Mouse (Mus musculus) gastrocnemius, postnatal 4 days (tissue): ENCODE measurements around the gene Shank3. TPM values are rescaled to one million over a fixed set of nuclear protein-coding genes. Genes with fewer than 3 reads are reported as not detected.
A peak's percentile ranks its signal among the peaks of the same experiment; 100 is the strongest.

Source experiments
- DNase-seq, 2 experiments: peaks; one replicate each; pipeline ENCODE4 v3.0.0; 2021 to 2022; ENCODE audit warnings: low spot score in 2 of 2, mixed read lengths in 2 of 2
- total RNA-seq, 2 experiments: library from RNA; stranded (reverse); gene quantifications; 2 replicates each; pipeline ENCODE4 v1.2.3; 2021

Gene Shank3
- total RNA-seq, 2 experiments from 2014 or later: 30.4 to 35.7 TPM

DNA sequence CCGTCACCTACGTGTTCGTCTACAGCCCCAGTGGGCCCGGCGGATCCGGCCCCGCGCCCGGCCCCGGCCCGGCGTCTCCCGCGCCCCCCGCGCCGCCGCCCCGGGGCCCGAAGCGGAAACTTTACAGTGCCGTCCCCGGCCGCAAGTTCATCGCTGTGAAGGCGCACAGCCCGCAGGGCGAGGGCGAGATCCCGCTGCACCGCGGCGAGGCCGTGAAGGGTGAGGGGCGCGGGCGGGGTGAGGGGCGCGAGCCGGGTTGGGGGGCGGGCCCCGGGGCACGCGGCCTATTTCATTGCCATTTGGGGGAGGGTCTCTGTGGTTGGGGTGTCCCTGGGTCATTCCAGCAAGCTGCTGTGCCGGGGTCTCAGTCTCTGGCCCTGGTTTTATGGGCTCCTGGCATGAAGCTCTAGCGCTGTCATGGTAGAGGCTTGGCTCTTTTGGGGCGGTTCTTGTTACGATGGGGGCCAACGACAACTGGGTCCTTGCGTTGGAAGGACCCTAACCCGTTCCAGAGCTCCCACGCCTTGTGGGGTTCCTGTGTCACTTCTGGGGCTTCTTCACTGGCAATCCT, 24.7 kb downstream of the Shank3 start:
- no peak for DNase-seq

DNA sequence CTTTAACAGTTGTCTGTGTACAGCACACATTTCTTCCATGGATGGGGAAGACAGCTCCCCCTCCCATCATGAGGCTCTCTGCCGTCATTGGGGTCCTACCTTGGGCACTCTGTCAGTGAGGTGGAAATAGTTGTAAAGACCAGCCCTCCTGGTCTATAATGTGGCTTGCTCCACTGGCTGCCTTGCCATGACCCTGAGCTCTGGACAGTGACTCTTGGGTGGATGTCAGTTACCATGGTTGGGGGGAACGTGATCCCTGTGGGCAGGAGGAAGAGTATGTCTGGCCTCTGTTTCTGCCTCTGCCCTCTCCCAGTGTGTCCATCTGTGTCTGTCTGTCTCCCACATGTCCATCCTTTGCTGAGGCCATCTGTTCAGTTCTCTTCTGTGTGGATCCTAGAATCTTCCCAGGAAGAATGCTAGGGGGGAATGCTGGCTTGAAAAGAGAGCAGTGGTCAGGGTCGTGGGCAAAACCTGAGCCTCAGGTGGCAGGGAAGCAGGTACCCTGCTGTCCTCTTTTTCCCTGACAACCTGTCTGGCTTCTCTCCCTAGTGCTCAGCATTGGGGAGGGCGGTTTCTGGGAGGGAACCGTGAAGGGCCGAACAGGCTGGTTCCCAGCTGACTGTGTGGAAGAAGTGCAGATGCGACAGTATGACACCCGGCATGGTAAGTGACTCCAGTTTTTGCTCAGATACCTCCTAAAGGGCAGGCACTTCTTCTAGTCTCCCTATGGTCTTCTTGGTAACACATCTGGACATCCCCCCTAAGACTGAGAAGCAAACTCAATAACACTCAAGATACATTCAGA, 25.4 kb downstream of the Shank3 start:
- DNase-seq: no peak

DNA sequence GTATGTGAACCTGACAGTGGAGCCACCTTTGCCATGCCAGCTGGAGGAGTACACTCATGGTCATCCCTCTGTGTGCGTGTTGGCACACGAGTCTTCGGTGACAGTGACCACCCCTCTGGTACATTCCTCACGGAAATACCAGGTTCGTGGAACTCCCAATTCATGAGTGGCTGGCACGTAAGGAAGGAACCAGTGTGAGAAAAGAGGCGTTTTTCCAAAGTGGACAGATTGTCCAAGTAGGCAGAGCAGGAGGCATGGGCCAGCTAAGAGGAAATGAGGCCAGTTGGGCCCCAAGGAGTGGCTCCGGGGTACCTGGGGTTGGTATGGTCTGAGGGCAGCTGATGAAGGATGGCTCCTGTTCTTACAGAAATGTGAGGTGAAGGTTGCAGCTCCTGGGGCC, 26.0 kb downstream of the Shank3 start:
- DNase-seq: no peak

DNA sequence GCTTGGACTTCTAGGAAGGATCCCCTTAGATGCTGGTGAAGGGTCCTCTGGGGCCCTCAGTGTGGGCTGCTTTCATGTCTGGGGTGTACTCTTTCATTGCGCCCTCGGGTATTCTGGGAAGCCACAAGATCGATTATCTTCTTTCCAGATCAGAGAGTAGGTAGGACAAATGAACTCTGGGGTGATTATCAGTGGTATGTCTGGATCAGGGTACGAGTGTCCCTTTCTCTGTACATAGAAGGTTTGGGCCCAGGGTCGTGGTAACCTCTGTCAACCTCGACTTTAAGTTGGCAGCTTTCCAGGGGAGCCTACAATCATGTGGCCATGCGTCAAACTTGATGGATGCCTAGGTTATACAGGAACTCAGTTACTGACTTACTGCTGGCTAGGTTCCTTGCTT, 26.5 kb downstream of the Shank3 start:
- DNase-seq: no peak

DNA sequence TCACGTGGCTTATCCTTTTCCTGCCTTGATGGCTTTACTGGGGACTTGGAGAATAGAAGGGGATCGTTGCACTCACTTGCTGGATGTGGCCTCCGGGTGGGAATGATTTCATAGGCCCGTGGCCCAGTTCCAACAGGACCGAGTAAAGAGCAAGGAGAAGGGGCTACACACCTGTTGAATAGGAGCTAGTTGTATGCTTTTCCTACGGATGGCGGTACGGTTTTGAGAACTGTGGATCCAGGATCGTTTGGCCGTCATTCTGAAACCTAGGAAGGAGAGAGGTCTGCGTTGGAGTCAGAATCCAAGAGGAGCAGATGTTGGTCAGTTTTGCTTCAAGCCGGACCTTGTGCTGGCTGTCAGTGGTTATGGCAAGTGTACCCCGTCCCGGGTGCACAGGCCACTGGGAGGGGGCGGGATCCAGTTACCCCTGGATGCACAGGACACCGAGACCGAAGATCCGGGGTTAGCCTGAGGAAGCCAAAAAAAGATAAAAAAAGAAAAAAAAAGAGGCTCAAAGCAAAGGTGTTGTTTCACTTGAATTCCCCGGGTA, 27.4 kb downstream of the Shank3 start:
- DNase-seq: no peak

DNA sequence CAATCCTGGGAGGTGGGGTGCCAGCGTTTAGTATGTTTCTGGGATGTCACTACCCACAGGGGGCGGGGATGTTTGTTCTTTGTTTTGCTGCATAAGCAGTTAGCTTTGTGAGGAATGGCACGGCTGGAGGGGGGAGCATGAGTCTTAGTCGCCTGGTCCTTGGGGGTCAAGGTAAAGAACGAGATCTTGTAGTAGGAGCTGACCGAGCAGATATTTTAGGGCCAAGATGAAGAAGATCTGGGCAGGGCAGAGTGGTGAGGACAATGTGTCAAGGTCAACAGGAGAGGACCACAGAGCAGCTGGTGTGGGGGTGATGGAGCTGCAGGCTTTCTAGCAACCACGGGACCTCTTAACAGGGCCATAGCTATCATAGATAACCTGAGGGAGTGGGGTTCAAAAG, 28.0 kb downstream of the Shank3 start:
- DNase-seq: no peak

DNA sequence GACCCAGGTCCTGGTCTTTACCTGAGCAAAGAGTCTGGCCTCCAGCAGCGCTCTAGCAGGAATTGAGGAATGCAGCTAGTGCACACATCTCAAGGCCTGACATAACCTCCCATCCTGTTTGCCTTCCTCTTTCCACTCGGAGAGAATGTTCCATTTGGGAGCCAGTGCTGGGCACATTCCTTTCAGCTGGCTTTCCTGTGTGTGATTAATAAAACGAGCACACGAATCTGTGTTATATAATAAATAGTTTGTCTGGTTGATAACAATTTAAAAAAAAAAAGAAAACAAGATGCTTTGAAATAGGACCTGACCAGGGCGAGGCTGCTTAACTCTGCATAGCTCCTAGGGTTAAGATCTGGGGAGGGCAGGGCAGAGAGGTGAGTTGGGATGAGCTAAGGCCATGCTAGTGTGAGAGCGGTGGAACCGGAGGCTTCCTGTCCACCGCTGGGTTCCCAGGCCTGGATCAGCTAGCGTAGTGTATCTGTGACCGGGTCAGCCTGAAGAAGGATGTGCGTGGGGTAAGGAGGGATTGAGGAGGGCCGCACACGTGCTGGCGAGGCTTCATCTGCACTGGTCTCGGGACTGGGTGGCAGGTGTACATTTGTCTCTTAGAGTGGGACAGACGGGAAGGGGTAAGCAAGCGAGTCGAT, 28.9 kb downstream of the Shank3 start:
- DNase-seq: no peak

DNA sequence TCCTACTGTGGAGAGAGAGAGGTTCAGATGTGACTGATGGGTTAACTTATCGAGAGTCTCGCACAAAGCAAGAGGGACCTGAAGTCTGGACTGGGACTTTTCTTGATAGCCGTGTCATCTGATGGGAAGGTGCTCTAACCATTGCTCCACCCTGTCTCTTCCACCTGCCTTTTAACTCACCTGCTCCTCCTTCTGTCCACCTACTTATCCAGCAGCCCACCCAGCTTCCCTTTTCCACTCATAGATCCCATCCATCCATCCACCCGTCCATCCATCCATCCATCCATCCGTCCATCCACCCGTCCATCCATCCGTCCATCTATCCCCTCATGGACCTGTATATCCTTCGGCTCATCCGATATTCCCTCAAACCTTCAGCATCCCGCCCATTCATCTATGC, 29.5 kb downstream of the Shank3 start:
- no peak for DNase-seq

DNA sequence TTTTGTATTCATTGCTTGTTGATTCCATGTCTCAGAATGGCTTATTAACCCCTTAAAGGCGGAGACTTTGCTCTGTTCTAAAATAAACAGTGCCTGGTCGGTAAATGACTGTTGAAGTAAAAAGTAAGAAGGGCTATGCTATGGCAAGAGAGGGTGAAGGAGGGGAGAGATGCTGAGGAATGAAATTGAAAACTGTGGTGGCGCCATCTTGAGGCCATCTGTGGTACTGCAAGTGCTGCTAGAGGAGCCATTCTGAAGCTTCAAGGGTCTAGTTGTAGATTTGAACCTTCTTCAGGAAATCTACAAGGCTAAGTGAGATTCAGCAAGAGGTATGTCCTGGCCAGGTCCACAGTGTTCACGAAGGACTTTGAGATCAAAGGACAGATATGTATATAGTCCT, 30.9 kb downstream of the Shank3 start:
- DNase-seq: peak in 1 of 2 experiments; percentile 60

DNA sequence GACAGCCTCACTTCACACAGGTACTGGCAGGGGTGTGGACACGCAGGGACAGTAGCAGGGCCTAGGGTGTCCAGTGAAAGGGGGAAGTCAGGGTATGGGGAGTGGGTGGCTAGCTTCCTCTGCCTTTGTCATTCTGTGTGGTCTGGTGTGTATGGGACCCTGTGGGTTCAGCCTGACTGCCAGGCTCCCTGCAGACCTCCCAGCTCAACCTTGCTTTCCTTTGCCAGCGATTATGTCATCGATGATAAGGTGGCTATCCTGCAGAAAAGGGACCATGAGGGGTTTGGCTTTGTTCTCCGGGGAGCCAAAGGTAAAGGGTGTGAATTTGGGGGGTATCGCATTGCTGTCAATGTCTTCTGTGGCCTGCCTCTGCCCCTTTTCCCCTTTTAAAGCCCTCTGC, 32.0 kb downstream of the Shank3 start:
- no peak for DNase-seq

DNA sequence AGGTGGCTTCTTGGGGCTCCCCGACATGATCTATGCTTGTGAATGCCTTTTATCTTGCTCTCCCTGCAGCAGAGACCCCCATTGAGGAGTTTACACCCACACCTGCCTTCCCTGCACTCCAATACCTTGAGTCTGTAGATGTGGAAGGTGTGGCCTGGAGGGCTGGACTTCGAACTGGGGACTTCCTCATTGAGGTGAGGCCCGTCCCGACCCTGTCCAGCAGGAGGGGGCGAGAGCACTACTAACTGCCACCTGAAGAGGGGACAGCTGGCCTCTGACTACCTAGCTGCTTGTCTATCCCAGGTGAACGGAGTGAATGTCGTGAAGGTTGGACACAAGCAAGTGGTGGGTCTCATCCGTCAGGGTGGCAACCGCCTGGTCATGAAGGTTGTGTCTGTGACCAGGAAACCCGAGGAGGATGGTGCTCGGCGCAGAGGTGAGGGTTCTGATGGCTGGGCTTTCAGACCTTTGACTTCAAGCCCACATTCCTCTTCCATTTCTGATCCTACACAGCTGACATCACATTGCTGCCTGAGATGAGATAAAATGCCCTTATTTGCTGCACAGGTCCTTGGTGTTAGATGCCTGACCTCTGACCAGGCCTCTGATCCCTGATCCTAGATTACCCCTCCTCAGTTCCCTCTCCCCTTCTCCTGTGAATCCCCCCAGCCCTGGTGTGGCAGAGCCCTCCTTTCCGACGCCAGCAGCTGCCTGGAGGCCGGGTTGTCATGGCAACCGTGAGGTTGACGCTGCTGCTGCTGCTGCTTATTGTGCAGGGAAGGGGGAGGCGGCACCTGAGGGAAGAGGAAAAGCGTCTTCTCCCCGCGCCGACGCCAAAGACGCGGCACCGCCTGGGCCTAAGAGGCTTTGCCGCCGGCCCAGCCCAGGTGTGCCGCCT, 32.9 kb downstream of the Shank3 start:
- no peak for DNase-seq

DNA sequence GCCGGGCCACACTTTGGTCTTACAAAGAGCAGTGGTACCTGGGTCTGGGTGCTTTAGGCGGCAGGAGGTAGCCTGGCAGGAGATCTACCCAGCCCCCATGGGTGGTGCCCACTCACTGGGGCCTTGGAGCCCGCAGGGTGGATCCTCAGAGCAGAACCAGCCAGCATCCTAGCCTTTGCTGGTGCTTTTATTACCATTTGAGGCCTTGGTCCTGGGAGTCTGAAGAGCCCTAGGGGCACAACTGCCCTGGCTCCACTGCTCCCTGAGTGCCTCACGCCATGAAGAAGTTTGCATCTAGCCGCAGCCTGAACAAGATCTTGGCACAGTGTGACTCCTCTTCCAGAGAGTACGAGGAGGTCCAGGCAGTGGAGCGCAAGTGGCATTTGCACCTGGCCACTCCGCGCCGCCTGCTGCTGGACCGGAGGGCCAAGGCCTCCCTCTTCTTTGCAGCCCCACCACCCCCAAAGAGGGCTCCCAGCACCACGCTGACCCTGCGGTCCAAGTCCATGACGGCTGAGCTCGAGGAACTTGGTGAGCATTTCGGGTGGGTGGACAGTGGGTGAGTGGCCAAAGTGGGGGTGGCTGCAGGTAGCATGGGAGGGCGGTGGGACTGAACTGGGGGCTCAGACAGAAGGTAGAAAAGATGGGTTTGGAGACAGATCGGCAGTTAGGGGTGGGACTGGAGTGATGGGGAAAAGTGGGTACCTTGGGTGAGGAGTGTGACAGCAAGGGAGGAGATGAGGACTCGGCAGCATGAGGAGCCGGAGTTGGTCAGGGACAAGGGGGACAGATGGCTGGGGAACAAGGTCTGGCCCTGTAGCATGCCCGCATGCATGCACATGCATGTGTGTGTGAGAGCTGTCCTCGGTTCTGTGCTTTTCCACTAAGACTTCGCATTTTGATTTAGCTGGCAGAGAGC, 33.8 kb downstream of the Shank3 start:
- no peak for DNase-seq

DNA sequence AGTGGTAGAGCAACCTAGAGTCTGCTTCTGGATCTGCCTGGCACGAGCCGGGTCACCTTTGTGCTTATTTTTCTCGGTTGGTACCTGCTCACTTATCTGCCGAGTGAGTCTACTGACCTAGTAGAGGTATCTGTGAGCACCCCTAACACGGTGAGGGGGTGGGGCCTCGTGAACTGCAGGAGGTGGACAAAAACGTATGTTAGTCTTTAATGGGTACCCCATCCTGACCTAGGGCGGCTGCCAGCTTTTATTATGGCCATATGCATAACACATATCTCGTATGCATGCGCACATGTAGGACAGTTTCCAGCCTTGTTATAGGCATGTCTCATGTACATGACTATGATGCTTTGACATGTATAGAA, 34.4 kb downstream of the Shank3 start:
- no peak for DNase-seq

DNA sequence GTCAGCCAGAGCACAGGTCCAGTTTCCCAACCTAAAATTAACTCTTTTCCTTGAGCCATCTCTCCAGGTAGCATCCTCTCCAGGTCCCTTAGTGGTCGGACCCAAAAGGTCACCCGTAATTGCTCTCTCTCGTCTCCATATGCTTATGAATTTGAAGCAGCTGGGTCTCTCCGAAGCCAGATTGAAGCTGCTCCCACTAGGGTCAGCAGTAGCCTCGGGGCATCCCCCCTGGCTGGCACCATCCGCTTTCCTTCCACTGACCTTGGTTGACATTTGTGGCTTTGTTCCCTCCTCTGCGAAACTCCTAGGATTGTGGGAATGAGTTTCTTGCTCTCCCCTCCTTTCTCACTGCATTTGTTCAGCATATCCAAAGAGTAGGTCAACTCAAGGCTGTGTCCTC, 44.7 kb downstream of the Shank3 start:
- DNase-seq: no peak

DNA sequence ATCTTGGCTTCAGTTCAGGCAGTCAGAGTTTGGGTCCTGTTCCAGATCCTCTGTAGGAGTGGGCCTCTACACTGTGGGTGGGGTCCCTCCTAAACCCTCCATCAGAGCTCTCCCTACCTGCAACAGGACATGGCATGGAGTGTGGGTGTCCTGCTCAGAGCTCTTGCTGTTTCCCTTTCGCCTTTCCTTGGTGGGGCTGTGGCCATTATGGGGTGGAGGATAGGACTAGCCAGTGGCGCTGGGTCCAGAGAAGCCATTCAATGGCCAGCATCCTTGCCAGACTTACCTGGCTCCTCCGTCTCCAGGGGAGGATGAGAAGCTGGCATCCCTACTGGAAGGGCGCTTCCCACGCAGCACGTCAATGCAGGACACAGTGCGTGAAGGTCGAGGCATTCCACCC, 47.9 kb downstream of the Shank3 start:
- DNase-seq: no peak

DNA sequence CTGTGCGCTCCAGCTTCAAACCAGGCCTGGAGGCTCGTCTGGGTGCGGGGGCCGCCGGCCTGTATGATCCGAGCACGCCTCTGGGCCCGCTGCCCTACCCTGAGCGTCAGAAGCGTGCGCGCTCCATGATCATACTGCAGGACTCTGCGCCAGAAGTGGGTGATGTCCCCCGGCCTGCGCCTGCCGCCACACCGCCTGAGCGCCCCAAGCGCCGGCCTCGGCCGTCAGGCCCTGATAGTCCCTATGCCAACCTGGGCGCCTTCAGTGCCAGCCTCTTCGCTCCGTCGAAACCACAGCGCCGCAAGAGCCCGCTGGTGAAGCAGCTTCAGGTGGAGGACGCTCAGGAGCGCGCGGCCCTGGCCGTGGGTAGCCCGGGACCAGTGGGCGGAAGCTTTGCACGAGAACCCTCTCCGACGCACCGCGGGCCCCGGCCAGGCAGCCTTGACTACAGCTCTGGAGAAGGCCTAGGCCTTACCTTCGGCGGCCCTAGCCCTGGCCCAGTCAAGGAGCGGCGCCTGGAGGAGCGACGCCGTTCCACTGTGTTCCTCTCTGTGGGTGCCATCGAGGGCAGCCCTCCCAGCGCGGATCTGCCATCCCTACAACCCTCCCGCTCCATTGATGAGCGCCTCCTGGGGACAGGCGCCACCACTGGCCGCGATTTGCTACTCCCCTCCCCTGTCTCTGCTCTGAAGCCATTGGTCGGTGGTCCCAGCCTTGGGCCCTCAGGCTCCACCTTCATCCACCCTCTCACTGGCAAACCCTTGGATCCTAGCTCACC, 48.6 kb downstream of the Shank3 start:
- DNase-seq: no peak

DNA sequence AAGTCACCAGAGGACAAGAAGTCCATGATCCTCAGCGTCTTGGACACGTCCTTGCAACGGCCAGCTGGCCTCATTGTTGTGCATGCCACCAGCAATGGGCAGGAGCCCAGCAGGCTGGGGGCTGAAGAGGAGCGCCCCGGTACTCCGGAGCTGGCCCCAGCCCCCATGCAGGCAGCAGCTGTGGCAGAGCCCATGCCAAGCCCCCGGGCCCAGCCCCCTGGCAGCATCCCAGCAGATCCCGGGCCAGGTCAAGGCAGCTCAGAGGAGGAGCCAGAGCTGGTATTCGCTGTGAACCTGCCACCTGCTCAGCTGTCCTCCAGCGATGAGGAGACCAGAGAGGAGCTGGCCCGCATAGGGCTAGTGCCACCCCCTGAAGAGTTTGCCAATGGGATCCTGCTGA, 49.4 kb downstream of the Shank3 start:
- DNase-seq: peak in 1 of 2 experiments; percentile 55

DNA sequence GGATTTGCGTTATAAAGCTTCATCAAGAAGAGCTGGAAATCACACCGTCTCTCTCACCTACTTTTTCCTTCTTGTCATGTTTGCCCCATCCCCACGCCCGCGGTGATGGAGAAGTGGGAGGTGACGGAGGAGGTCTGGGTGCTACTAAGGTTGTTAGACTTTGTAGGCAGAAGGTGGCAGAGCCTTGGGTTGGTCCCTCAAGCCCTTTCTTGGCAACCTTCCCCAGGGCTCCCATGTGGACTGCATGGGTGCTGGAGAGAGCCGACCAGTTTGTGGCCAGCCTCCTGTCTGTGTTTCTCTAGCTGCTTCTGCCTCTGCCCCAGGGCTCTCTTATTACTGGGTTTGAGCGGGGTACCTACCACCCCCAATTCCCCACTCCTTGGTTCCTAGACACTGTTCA, 51.1 kb downstream of the Shank3 start:
- no peak for DNase-seq

DNA sequence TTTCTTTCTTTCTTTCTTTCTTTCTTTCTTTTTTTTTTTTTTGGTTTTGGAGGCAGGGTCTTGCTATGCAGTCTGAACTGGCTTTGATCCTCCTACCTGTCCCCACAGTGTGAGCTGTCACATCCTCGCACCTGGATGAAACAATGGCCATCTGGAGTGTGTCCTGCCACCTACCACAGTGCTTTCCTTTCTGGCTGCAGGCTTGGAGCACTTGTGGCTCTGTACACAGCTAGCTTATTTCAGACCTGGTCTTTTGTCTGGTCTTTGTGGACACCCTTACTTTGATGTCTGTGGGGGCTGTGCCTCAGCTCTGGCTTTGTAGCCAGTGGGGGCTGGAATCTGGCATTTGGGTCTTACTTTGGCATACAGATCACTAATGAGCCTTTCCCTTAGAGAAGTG, 52.3 kb downstream of the Shank3 start:
- no peak for DNase-seq
